Mouse (Mus musculus): Measurements from ENCODE around the gene 1700102P08Rik.

1700102P08Rik gene

GRCm38 (mm10) chr9:108411381-108411942 lies 18.9 kb downstream of the 1700102P08Rik start:
- no peak for DNase-seq (ENCODE audit: low spot score)

GRCm38 (mm10) chr9:108412221-108412620 lies 19.6 kb downstream of the 1700102P08Rik start:
- no peak for DNase-seq (ENCODE audit: low spot score)

GRCm38 (mm10) chr9:108428384-108428783 lies 35.8 kb downstream of the 1700102P08Rik start, which contains the start of gene Ccdc36:
Gene Ccdc36 (minus strand): TSS chr9:108428484.
- DNase-seq (ENCODE audit: low spot score), result no peak

GRCm38 (mm10) chr9:108431431-108432067 lies 38.9 kb downstream of the 1700102P08Rik start:
- DNase-seq (ENCODE audit: low spot score), result no peak

GRCm38 (mm10) chr9:108436182-108436581 lies 43.6 kb downstream of the 1700102P08Rik start, which contains the start of gene BC048562:
Gene BC048562 (plus strand): TSS chr9:108436482.
- no peak for DNase-seq (ENCODE audit: low spot score)

GRCm38 (mm10) chr9:108439176-108439575 lies 46.6 kb downstream of the 1700102P08Rik start:
- DNase-seq (ENCODE audit: low spot score), result no peak

- no peak for DNase-seq (ENCODE audit: low spot score)
Measured at GRCm38 (mm10) chr9:108440485-108440884, 47.9 kb downstream of the 1700102P08Rik start.

- DNase-seq (ENCODE audit: low spot score), result no peak
Measured at GRCm38 (mm10) chr9:108441236-108441919, 48.8 kb downstream of the 1700102P08Rik start.

- DNase-seq (ENCODE audit: low spot score), result peak; percentile 27
Measured at GRCm38 (mm10) chr9:108445125-108445524, 52.5 kb downstream of the 1700102P08Rik start.

- no peak for DNase-seq (ENCODE audit: low spot score)
Measured at GRCm38 (mm10) chr9:108449860-108450259, 57.3 kb downstream of the 1700102P08Rik start.

- DNase-seq (ENCODE audit: low spot score), result no peak
Measured at GRCm38 (mm10) chr9:108450292-108451169, 57.9 kb downstream of the 1700102P08Rik start.

GRCm38 (mm10) chr9:108451170-108451493 lies 58.5 kb downstream of the 1700102P08Rik start:
- DNase-seq (ENCODE audit: low spot score), result no peak

GRCm38 (mm10) chr9:108451519-108452160 lies 59.0 kb downstream of the 1700102P08Rik start:
- no peak for DNase-seq (ENCODE audit: low spot score)

- DNase-seq (ENCODE audit: low spot score), result peak; percentile 78
Measured at GRCm38 (mm10) chr9:108452291-108452906, 59.8 kb downstream of the 1700102P08Rik start.

GRCm38 (mm10) chr9:108452911-108453310 lies 60.3 kb downstream of the 1700102P08Rik start:
- no peak for DNase-seq (ENCODE audit: low spot score)

GRCm38 (mm10) chr9:108453458-108453857 lies 60.9 kb downstream of the 1700102P08Rik start:
- DNase-seq (ENCODE audit: low spot score), result no peak

- DNase-seq (ENCODE audit: low spot score), result no peak
Measured at GRCm38 (mm10) chr9:108454429-108454828, 61.8 kb downstream of the 1700102P08Rik start.

GRCm38 (mm10) chr9:108455747-108456571 lies 63.4 kb downstream of the 1700102P08Rik start:
- no peak for DNase-seq (ENCODE audit: low spot score)

- DNase-seq (ENCODE audit: low spot score), result no peak
Measured at GRCm38 (mm10) chr9:108456953-108457352, 64.3 kb downstream of the 1700102P08Rik start.

- DNase-seq (ENCODE audit: low spot score), result no peak
Measured at GRCm38 (mm10) chr9:108459939-108460318, 67.3 kb downstream of the 1700102P08Rik start.
